Mouse (Mus musculus) myocyte (in vitro differentiated cells): Measurements from ENCODE around the gene Hs3st5.

Experiments
- CEBPB ChIP-seq: IDR thresholded peaks from 2 replicates; pipeline ENCODE4 v1.6.1; 2011; ENCODE audit warnings: mild to moderate bottlenecking, moderate library complexity; ENCODE audit not compliant: poor library complexity, insufficient read depth, severe bottlenecking
- MYOD1 ChIP-seq, 3 experiments: IDR thresholded peaks; one replicate each; pipeline ENCODE4 v1.6.1; 2011; ENCODE audit warnings: control low read depth in 2 of 3, low read depth in 2 of 3, mild to moderate bottlenecking in 2 of 3, moderate library complexity in 1 of 3; ENCODE audit not compliant: insufficient read length in 2 of 3, control insufficient read depth in 1 of 3
- POLR2A ChIP-seq: IDR thresholded peaks from one replicate; pipeline ENCODE4 v1.6.1; 2011; ENCODE audit warnings: low read depth, mild to moderate bottlenecking, control low read depth, moderate library complexity; ENCODE audit not compliant: insufficient read length
- REST ChIP-seq: IDR thresholded peaks from one replicate; pipeline ENCODE4 v1.6.1; 2011; ENCODE audit warnings: mild to moderate bottlenecking, control low read depth, moderate library complexity; ENCODE audit not compliant: insufficient read depth, insufficient read length
- TCF12 ChIP-seq: IDR thresholded peaks from one replicate; pipeline ENCODE4 v1.6.1; 2011; ENCODE audit warnings: mild to moderate bottlenecking, control low read depth; ENCODE audit not compliant: poor library complexity, insufficient read depth, severe bottlenecking

DNA sequence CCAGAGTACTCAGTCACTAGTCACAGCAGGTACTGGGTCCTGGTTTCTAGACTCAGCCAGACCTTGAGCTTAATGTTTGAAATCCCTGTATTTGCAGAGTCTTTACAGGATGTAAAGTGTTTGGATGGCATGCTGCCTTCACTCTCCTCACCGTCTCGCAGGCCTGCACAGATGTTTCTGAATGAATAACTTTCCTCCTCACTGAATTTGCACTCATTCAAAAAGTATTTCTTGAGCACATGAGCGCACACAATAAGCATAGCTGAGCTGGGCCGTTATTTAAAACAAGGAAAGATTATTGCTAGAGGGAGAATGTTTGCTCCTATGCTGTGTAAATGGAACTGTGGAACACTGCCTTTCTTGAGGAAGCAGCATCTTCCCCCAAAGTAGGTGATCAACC, 2.9 kb downstream of the Hs3st5 start:
- TF ChIP-seq POLR2A = no peak
- no peak for TF ChIP-seq MYOD1 (IDR thresholded peaks at IDR 0.05; ENCODE audit: control insufficient read depth in 1 of 3, insufficient read length in 2 of 3, low read depth in 2 of 3)
- no peak for TF ChIP-seq CEBPB
- no peak for TF ChIP-seq TCF12
- TF ChIP-seq REST = no peak
